Mouse (Mus musculus) forebrain, embryonic 13.5 days (tissue): Measurements from ENCODE around the gene Rfx2. TPM values are rescaled to one million over a fixed set of nuclear protein-coding genes. Genes with fewer than 3 reads are reported as not detected.

ENCODE experiments used
- ATAC-seq: fragments of 200-750 bp; cut with Nextera tagmentation; 2 replicates; pipeline ENCODE4 v1.8.0; 2017
- H3K27ac ChIP-seq: fragments of 300-500 bp; sonication (generic); 2 replicates; pipeline ENCODE4 v1.5.1; 2015; ENCODE audit warnings: inconsistent platforms, mild to moderate bottlenecking, moderate library complexity
- H3K27me3 ChIP-seq: fragments of 300-500 bp; sonication (generic); 2 replicates; pipeline ENCODE4 v1.6.1; 2015; ENCODE audit warnings: mild to moderate bottlenecking, inconsistent platforms
- H3K36me3 ChIP-seq: fragments of 300-500 bp; sonication (generic); 2 replicates; pipeline ENCODE4 v1.6.1; 2015; ENCODE audit warnings: mild to moderate bottlenecking, inconsistent platforms; ENCODE audit not compliant: poor library complexity, severe bottlenecking
- H3K4me1 ChIP-seq: fragments of 300-500 bp; sonication (generic); 2 replicates; pipeline ENCODE4 v1.6.1; 2015; ENCODE audit warnings: inconsistent platforms
- H3K4me2 ChIP-seq: fragments of 300-500 bp; sonication (generic); 2 replicates; pipeline ENCODE4 v1.6.1; 2015; ENCODE audit warnings: inconsistent platforms, mild to moderate bottlenecking, moderate library complexity
- H3K4me3 ChIP-seq: fragments of 300-500 bp; sonication (generic); 2 replicates; pipeline ENCODE4 v1.5.1; 2015; ENCODE audit warnings: mild to moderate bottlenecking, inconsistent platforms
- H3K9ac ChIP-seq: fragments of 300-500 bp; sonication (generic); 2 replicates; pipeline ENCODE4 v1.6.1; 2015; ENCODE audit warnings: mild to moderate bottlenecking, inconsistent platforms
- H3K9me3 ChIP-seq: fragments of 300-500 bp; sonication (generic); replicated peaks from 2 replicates; pipeline ENCODE4 v1.6.1; 2016; ENCODE audit warnings: inconsistent platforms
- WGBS: fragments of 180-500 bp; shearing (Covaris S2); methylation state at CpG from one replicate; pipeline ENCODE4 v1.1.7; 2015; 5-methylcytosine and 5-hydroxymethylcytosine counted together
- polyA plus RNA-seq: library from polyadenylated mRNA; unstranded; fragments of >200 nt; fragmentation: Nextera tagmentation; extraction: Ambion mirVana; gene quantifications from 2 replicates; pipeline ENCODE4 v1.2.1, GENCODE M21; 2015

Gene Rfx2
- polyA plus RNA-seq, 1 experiment from 2014 or later: 5.8 TPM

- no peak overlapping the region for H3K27ac ChIP-seq
- ATAC-seq: no peak
Measured at GRCm38 (mm10) chr17:56729151-56729550, 101.7 kb downstream of the Rfx2 start.

GRCm38 (mm10) chr17:56728117-56728516 is 102.7 kb downstream of the Rfx2 start:
- Histone ChIP-seq H3K27ac (no peak overlapping the region), H3K9ac (no peak overlapping the region; the same call in 1 of the 2 replicates), H3K36me3 (peaks cover 19% of the 10 kb centered on the region), H3K27me3 (no peaks in the 10 kb centered on the region), H3K9me3 (0 out of 2 replicates have a peak, but pooled peaks cover 3% of the 10 kb centered on the region), H3K4me3 (no peak overlapping the region), H3K4me1 (peaks cover 29% of the 10 kb centered on the region), H3K4me2 (no peak overlapping the region)
- whole genome bisulfite sequencing: 43% methylated on average over 9 of the region's 12 CpGs
- no peak for ATAC-seq

More at GRCm38 (mm10) chr17:56729151-56729550, 101.7 kb downstream of the Rfx2 start:
- Histone ChIP-seq H3K9ac (no peak overlapping the region), H3K4me3 (no peak overlapping the region), H3K4me2 (no peak overlapping the region), H3K36me3 (peaks cover 9% of the 10 kb centered on the region), H3K27me3 (no peaks in the 10 kb centered on the region), H3K4me1 (peaks cover 29% of the 10 kb centered on the region), H3K9me3 (0 out of 2 replicates have a peak, but pooled peaks cover 3% of the 10 kb centered on the region)
- WGBS: 49% methylated on average over 6 of the region's 6 CpGs

DNA sequence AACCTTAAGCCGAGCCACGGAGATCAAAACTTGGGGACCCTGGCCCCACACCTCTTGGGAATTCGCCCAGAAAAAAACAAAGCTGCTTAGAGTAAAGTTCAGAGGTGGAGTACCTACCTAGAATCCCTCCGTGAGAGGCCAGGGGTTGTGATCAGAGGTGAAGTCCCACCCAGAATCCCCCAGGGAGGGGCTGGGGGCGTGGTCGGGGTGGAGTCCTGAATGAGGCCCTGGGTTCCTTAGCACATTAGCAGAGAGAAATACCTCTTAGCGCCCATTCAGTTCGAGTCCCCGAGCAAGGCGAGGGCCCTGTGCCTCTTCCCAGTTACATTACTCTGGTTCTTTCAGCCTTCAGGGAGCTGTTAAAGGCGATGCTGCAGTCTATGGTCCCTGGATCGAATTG is 103.2 kb downstream of the Rfx2 start:
- H3K27ac ChIP-seq: no peak overlapping the region
- no peak overlapping the region for H3K4me2 ChIP-seq
- H3K9me3 ChIP-seq: 0 out of 2 replicates have a peak, but pooled peaks cover 3% of the 10 kb centered on the region
- peaks cover 29% of the 10 kb centered on the region for H3K4me1 ChIP-seq
- no peak for ATAC-seq
- no peaks in the 10 kb centered on the region for H3K27me3 ChIP-seq
- WGBS: 12% methylated on average over 12 of the region's 12 CpGs
- H3K9ac ChIP-seq: no peak overlapping the region
- H3K4me3 ChIP-seq: no peak overlapping the region
- peaks cover 23% of the 10 kb centered on the region for H3K36me3 ChIP-seq

DNA sequence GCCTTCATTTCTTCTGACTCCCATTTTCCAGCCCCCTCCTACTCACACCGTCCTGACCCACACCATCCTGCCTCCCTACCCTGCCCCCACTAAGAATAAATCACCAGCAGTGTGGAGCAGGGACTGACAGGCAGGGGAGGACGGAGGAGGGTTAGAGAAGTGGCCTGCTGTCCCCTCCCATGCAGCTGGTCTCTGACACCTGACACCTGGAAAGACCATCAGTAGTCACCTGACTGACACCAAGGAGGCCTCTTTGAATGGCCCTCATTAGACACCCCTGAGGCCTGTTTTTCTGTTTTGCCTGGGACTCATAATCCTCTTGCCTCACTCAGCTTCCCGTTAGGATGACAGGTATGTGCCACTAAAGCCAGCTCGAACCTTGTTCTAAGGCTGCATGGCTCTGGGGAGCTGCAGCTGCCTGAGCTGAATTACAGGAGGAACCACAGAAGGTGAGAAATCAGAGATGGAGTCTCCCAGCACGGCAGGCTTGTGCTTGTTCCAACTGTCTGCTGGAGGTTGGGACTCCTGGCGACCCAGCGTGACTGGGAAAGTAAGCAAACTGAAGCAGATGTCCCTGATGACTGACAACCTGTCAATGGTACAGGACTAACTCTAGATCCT is 103.7 kb downstream of the Rfx2 start:
- no peak overlapping the region for H3K27ac ChIP-seq
- H3K36me3 ChIP-seq: peaks cover 29% of the 10 kb centered on the region
- peaks cover 29% of the 10 kb centered on the region for H3K4me1 ChIP-seq
- H3K27me3 ChIP-seq: no peaks in the 10 kb centered on the region
- H3K9me3 ChIP-seq: 0 out of 2 replicates have a peak, but pooled peaks cover 3% of the 10 kb centered on the region
- 16% methylated on average over 7 of the region's 7 CpGs for WGBS
- H3K9ac ChIP-seq: no peak overlapping the region
- H3K4me2 ChIP-seq: no peak overlapping the region
- no peak overlapping the region for H3K4me3 ChIP-seq
- ATAC-seq: no peak

Other genes with a start within 250 kb of the Rfx2 start
- 77.9 and 84.3 TPM in 2 replicates for gene Safb2, start 246.4 kb downstream of the Rfx2 start, polyA plus RNA-seq
- 126 and 135 TPM in 2 replicates for gene Safb, start 246.2 kb downstream of the Rfx2 start, polyA plus RNA-seq
- 212 and 224 TPM in 2 replicates for gene 2410015M20Rik, start 221.2 kb downstream of the Rfx2 start, polyA plus RNA-seq
- 1,314 and 1,523 TPM in 2 replicates for gene Rpl36, start 217.6 kb downstream of the Rfx2 start, polyA plus RNA-seq
- gene Lonp1, start 204.1 kb downstream of the Rfx2 start, polyA plus RNA-seq: 41.2 and 47.1 TPM in 2 replicates
- gene Catsperd, start 202.9 kb downstream of the Rfx2 start, polyA plus RNA-seq: 0.58 and 0.70 TPM in 2 replicates
- 112 and 123 TPM in 2 replicates for gene Ranbp3, start 157.7 kb downstream of the Rfx2 start, polyA plus RNA-seq
- 433 and 459 TPM in 2 replicates for gene Ndufa11, start 113.2 kb downstream of the Rfx2 start, polyA plus RNA-seq
- gene Vmac, start 113.0 kb downstream of the Rfx2 start, polyA plus RNA-seq: 14.0 and 16.7 TPM in 2 replicates
- 1.7 TPM in 2 replicates for gene Nrtn, start 73.5 kb downstream of the Rfx2 start, polyA plus RNA-seq
- 50.0 and 56.9 TPM in 2 replicates for gene Dus3l, start 66.3 kb downstream of the Rfx2 start, polyA plus RNA-seq
- gene Prr22, start 60.8 kb downstream of the Rfx2 start, polyA plus RNA-seq: 1.2 and 1.3 TPM in 2 replicates
- not detected in 2 replicates for gene Acsbg2, start 43.4 kb upstream of the Rfx2 start, polyA plus RNA-seq
- gene 1700061G19Rik, start 44.5 kb upstream of the Rfx2 start, polyA plus RNA-seq: 0.33 and 0.45 TPM in 2 replicates
- gene Mllt1, start 104.4 kb upstream of the Rfx2 start, polyA plus RNA-seq: 69.5 and 70.1 TPM in 2 replicates
- gene Acer1, start 151.1 kb upstream of the Rfx2 start, polyA plus RNA-seq: not detected in 2 replicates
- 171 and 183 TPM in 2 replicates for gene Clpp, start 159.3 kb upstream of the Rfx2 start, polyA plus RNA-seq
- gene Alkbh7, start 166.3 kb upstream of the Rfx2 start, polyA plus RNA-seq: 41.0 and 41.2 TPM in 2 replicates
- 0.43 TPM in 1 of 2 replicates, not detected in the other for gene Pspn, start 169.0 kb upstream of the Rfx2 start, polyA plus RNA-seq
- gene Gtf2f1, start 180.3 kb upstream of the Rfx2 start, polyA plus RNA-seq: 77.6 and 85.6 TPM in 2 replicates
- gene Gm17949, start 180.5 kb upstream of the Rfx2 start, polyA plus RNA-seq: 0.52 and 0.54 TPM in 2 replicates
- gene Khsrp, start 200.5 kb upstream of the Rfx2 start, polyA plus RNA-seq: 36.4 and 39.1 TPM in 2 replicates
- not detected in 2 replicates for gene Slc25a41, start 210.6 kb upstream of the Rfx2 start, polyA plus RNA-seq
- gene Crb3, start 228.1 kb upstream of the Rfx2 start, polyA plus RNA-seq: 0.68 and 2.1 TPM in 2 replicates
- gene Slc25a23, start 228.8 kb upstream of the Rfx2 start, polyA plus RNA-seq: 18.8 and 21.6 TPM in 2 replicates
- 4.7 and 4.8 TPM in 2 replicates for gene Dennd1c, start 247.5 kb upstream of the Rfx2 start, polyA plus RNA-seq